Mouse (Mus musculus) heart, embryonic 14.5 days (tissue): ENCODE data around the gene Atmin. TPM values are rescaled to one million over a fixed set of nuclear protein-coding genes. Genes with fewer than 3 reads are reported as not detected.

Experiments
- ATAC-seq: fragments of 200-750 bp; cut with Nextera tagmentation; 2 replicates; pipeline ENCODE4 v1.8.0; 2017; ENCODE audit warnings: low read depth, moderate TSS enrichment; ENCODE audit not compliant: insufficient number of reproducible peaks, insufficient read depth, low FRiP score
- H3K27ac ChIP-seq, 2 experiments: fragments of 200-500 bp in 1 of 2; fragments of 300-500 bp in 1 of 2; sonication (generic) in 1 of 2; replicated peaks in 1 of 2; 2 replicates each; pipeline ENCODE4 v1.5.1; 2012 to 2014; ENCODE audit warnings: low read depth in 2 of 2, low read length in 2 of 2, control low read depth in 1 of 2, mild to moderate bottlenecking in 1 of 2, mixed read lengths in 1 of 2; ENCODE audit not compliant: control insufficient read depth in 1 of 2, insufficient read depth in 1 of 2
- H3K27me3 ChIP-seq: fragments of 300-500 bp; sonication (generic); 2 replicates; pipeline ENCODE4 v1.6.1; 2014; ENCODE audit warnings: mild to moderate bottlenecking, low read length, control low read depth; ENCODE audit not compliant: control insufficient read depth, insufficient read depth
- H3K36me3 ChIP-seq: fragments of 300-500 bp; sonication (generic); 2 replicates; pipeline ENCODE4 v1.6.1; 2014; ENCODE audit warnings: mild to moderate bottlenecking, control low read depth, low read length, mixed read lengths; ENCODE audit not compliant: control insufficient read depth, insufficient read depth
- H3K4me1 ChIP-seq, 2 experiments: fragments of 200-500 bp in 1 of 2; fragments of 300-500 bp in 1 of 2; sonication (generic) in 1 of 2; 2 replicates each; pipeline ENCODE4 v1.6.1; 2012 to 2014; ENCODE audit warnings: low read length in 2 of 2, control low read depth in 1 of 2, mixed read lengths in 1 of 2; ENCODE audit not compliant: control insufficient read depth in 2 of 2, insufficient read depth in 2 of 2
- H3K4me2 ChIP-seq: fragments of 300-500 bp; sonication (generic); 2 replicates; pipeline ENCODE4 v1.6.1; 2014; ENCODE audit warnings: mild to moderate bottlenecking, low read length
- H3K4me3 ChIP-seq, 2 experiments: fragments of 200-500 bp in 1 of 2; fragments of 300-500 bp in 1 of 2; sonication (generic) in 1 of 2; 2 replicates each; pipeline ENCODE4 v1.5.1; 2012 to 2014; ENCODE audit warnings: low read length in 2 of 2, mild to moderate bottlenecking in 2 of 2, control low read depth in 1 of 2, low read depth in 1 of 2, moderate library complexity in 1 of 2; ENCODE audit not compliant: control insufficient read depth in 1 of 2, insufficient read depth in 1 of 2
- H3K9ac ChIP-seq: fragments of 300-500 bp; sonication (generic); 2 replicates; pipeline ENCODE4 v1.6.1; 2014; ENCODE audit warnings: mild to moderate bottlenecking, low read length
- H3K9me3 ChIP-seq: fragments of 300-500 bp; sonication (generic); 2 replicates; pipeline ENCODE4 v1.6.1; 2016; ENCODE audit warnings: low read length, control low read depth; ENCODE audit not compliant: control insufficient read depth
- WGBS: fragments of 180-500 bp; shearing (Covaris S2); extraction: QIAGEN DNeasy Blood & Tissue Kit; methylation state at CpG from one replicate; pipeline ENCODE4 v1.1.7; 2014; 5-methylcytosine and 5-hydroxymethylcytosine counted together
- polyA plus RNA-seq: library from polyadenylated mRNA; unstranded; fragments of >200 nt; fragmentation: Nextera tagmentation; extraction: Ambion mirVana; gene quantifications from 2 replicates; pipeline ENCODE4 v1.2.1, GENCODE M21; 2014

Atmin gene
- polyA plus RNA-seq, 1 experiment from 2014 or later, result 11.6 TPM

GRCm38 (mm10) chr8:116978631-116979256 lies 35.6 kb downstream of the Atmin start, which contains the start of gene 1700030J22Rik:
1700030J22Rik (minus strand) TSS chr8:116978959.
- Histone ChIP-seq H3K9ac (peak within 1 kb of the TSS; percentile 59), H3K4me2 (peak within 1 kb of the TSS; percentile 70), H3K27ac (no peak within 1 kb of the TSS; a peak in 1 of 4 replicates), H3K4me3 (peak within 1 kb of the TSS; percentile 77 to 99), H3K9me3 (no peaks in the 10 kb centered on the region), H3K4me1 (peaks cover 9 to 12% of the 10 kb centered on the region in 2 experiments), H3K27me3 (no peaks in the 10 kb centered on the region), H3K36me3 (peaks cover 19% of the 10 kb centered on the region)
- peak; percentile 100 for ATAC-seq
- under 1% methylated on average over 46 of the region's 46 CpGs for WGBS

- Histone ChIP-seq H3K27me3 (no peaks in the 10 kb centered on the region), H3K27ac (no peak overlapping the region), H3K4me2 (0 out of 2 replicates have a peak overlapping the region, but pooled peaks have one; percentile 11), H3K4me3 (no peak overlapping the region), H3K4me1 (peaks cover 9 to 12% of the 10 kb centered on the region in 2 experiments), H3K9me3 (no peaks in the 10 kb centered on the region), H3K9ac (no peak overlapping the region), H3K36me3 (peaks cover 28% of the 10 kb centered on the region)
- 14% methylated on average over 4 of the region's 4 CpGs for WGBS
- ATAC-seq, result no peak
Measured at GRCm38 (mm10) chr8:116980117-116980516, 36.9 kb downstream of the Atmin start.

- peaks cover 4 to 13% of the 10 kb centered on the region in 2 experiments for H3K4me1 ChIP-seq
- H3K4me2 ChIP-seq, result no peak overlapping the region
- H3K9ac ChIP-seq, result no peak overlapping the region
- no peak overlapping the region for H3K27ac ChIP-seq
- peaks cover 29% of the 10 kb centered on the region for H3K36me3 ChIP-seq
- 92% methylated on average over 3 of the region's 3 CpGs for WGBS
- ATAC-seq, result no peak
- no peaks in the 10 kb centered on the region for H3K9me3 ChIP-seq
- no peak overlapping the region for H3K4me3 ChIP-seq
- no peaks in the 10 kb centered on the region for H3K27me3 ChIP-seq
Measured at GRCm38 (mm10) chr8:116989842-116990241, 46.6 kb downstream of the Atmin start.

GRCm38 (mm10) chr8:116991241-116991640 lies 48.0 kb downstream of the Atmin start:
- no peak for ATAC-seq
- Histone ChIP-seq H3K36me3 (peaks cover 17% of the 10 kb centered on the region), H3K9me3 (no peaks in the 10 kb centered on the region), H3K9ac (no peak overlapping the region), H3K27ac (no peak overlapping the region), H3K4me3 (no peak overlapping the region), H3K4me2 (no peak overlapping the region), H3K27me3 (no peaks in the 10 kb centered on the region), H3K4me1 (peaks cover 4 to 13% of the 10 kb centered on the region in 2 experiments)
- WGBS, result 89% methylated on average over 8 of the region's 8 CpGs

GRCm38 (mm10) chr8:116992176-116992971 lies 49.2 kb downstream of the Atmin start:
- peak overlapping the region; percentile 97 for H3K4me2 ChIP-seq
- H3K36me3 ChIP-seq, result peaks cover 9% of the 10 kb centered on the region
- peak overlapping the region; percentile 80 for H3K9ac ChIP-seq
- peak overlapping the region; percentile 68 to 75; a peak in 2 of 4 replicates for H3K27ac ChIP-seq
- peaks cover 4 to 13% of the 10 kb centered on the region in 2 experiments for H3K4me1 ChIP-seq
- ATAC-seq, result no peak
- 11% methylated on average over 23 of the region's 23 CpGs for WGBS
- H3K4me3 ChIP-seq, result peak overlapping the region; percentile 66 to 80
- H3K9me3 ChIP-seq, result no peaks in the 10 kb centered on the region
- H3K27me3 ChIP-seq, result no peaks in the 10 kb centered on the region

GRCm38 (mm10) chr8:116993095-116993867 lies 50.1 kb downstream of the Atmin start, which contains the start of gene Gcsh:
Gcsh (minus strand) TSS chr8:116993537.
- whole genome bisulfite sequencing, result under 1% methylated on average over 56 of the region's 56 CpGs
- Histone ChIP-seq H3K27me3 (no peaks in the 10 kb centered on the region), H3K36me3 (peaks cover 6% of the 10 kb centered on the region), H3K4me1 (peaks cover 4 to 13% of the 10 kb centered on the region in 2 experiments), H3K9me3 (no peaks in the 10 kb centered on the region), H3K9ac (peak within 1 kb of the TSS; percentile 80), H3K4me2 (peak within 1 kb of the TSS; percentile 97), H3K4me3 (peak within 1 kb of the TSS; percentile 66 to 80), H3K27ac (peak within 1 kb of the TSS; percentile 75 to 80)
- peak; percentile 100 for ATAC-seq
